Mouse (Mus musculus) left cerebral cortex, adult 2 months (tissue): ENCODE measurements at regions not wholly inside any gene's neighbourhood (a gene's known extent, or its start where the extent isn't known, plus 50 kb on each side); places are given as distances from the start of the nearest gene placed in this dataset.

Experiments used
- DNase-seq, 2 experiments: peaks; one replicate each; pipeline ENCODE4 v3.0.0; 2021 to 2022; ENCODE audit warnings: low spot score in 2 of 2, mixed read lengths in 1 of 2; ENCODE audit errors: extremely low spot score in 1 of 2
- H3K27ac ChIP-seq: fragments of 200-600 bp; 2 replicates; pipeline ENCODE4 v1.8.1; 2022
- H3K4me3 ChIP-seq: fragments of 200-600 bp; 2 replicates; pipeline ENCODE4 v1.8.1; 2022
- CTCF ChIP-seq: fragments of 200-600 bp; IDR thresholded peaks from 2 replicates; pipeline ENCODE4 v1.8.1; 2022; ENCODE audit warnings: antibody characterized with exemption, mild to moderate bottlenecking, moderate library complexity
- intact Hi-C: fragments of 180-260 bp; cut with DNase I; formaldehyde crosslinking; loops from one replicate; pipeline ENCODE4 v1.15.1; 2025

DNA sequence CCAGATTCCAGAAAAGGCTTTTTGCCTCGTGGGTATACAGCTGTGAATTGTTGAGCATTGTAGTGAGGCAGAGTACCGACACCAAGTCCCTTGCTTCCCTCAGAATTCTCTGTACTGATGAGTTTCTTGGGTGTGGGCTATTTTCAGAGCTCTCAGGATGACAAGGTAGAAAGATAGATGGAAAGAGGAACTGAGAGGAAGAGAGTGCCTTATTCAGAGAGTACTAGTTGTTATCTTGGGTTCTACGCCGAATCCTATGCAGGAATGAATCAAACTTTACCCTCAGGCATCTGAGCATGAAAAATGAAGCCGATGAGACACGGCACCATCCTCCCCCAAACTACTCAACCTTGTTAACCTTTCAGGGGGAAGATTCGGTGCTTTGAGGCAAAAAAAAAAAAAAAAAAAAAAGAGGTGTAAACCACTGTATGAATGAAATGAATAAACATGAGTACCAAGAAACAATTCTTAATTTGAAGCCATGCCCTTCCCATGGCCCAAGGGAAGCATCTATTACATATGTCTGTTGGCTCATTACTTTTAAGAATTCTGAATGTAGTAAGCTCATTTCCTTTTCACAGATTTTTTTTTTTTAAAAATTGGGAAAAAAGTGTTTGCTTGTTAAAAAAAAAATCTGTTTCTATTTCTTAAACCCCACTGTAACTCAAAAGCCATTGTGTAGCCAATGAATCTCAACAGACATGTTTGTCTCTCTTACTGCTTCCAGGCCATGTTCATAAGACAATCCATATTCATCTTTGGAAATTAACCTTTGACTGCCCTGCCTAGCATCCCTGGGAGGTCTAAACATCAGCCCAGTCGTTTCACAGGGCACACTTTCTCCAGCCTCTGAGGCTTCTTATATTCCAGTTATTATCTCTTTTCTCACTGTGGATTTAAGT is 1435.8 kb upstream of the A1bg start:
- TF ChIP-seq CTCF, result no peak
- DNase-seq, result no peak
- intact Hi-C loops, result no loop called here
- H3K4me3 ChIP-seq, result no peak overlapping the region
- no peak overlapping the region for H3K27ac ChIP-seq

DNA sequence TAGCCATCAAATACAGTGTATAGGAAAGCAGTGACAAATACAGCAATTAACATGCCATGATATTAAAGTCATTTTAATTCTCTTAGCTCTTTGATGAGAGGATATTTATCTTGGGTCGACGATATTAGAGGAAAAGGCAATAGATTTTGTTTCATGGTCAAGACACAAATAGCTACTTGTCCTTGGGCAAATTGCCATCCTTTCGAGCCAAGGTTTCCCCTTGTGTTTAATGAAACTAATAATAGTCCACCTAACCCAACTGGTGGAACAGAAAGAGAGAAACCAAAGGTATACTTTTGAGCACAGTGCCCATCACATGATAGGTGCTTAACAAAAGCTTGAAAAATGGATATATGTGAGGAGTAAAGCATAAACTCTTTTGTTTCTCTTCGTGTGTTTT is 1431.0 kb upstream of the A1bg start:
- intact Hi-C loops, result no loop called here
- Histone ChIP-seq H3K4me3 (no peak overlapping the region), H3K27ac (no peak overlapping the region)
- no peak for TF ChIP-seq CTCF
- DNase-seq, result no peak

DNA sequence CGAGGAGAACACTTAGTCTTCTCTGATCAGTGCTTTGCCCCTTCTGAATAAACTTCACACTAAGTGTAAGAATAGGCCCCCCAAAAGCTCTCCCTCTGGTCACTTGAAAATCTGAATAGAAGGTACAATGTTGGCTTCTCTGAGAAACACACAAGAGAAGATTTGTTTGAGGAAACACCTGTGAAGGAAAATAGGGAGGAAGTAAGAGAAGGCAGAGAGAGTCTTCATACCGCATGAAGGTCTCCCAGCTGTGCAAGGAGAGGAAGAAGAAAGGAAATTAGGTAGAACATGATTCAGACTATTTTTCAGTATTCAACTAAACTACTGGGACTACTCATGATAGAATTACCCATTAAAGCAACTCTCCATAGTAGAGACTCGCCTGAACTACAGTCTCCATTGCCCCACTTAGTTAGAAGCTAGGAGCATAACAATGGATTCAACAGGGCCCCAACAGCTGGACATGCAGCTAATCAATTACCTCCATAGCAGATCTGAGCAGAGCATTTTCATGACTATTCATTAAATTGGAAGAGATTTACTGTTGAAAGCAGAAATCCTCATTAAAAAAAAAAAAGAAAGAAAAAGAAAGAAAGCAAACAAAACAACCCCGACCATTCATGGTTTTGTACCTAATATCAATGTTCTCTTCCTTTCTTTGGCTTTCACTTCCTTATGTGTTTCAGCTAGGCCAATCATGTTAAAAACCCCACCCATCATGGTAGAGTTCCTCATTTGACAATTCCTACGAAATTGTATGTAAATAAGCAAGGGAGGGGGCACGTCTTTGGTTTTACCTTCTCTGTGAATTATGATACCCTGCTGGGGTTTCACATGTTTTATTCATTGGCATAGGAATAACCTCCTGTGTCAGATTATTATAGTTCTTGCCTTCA is 1428.3 kb upstream of the A1bg start:
- H3K4me3 ChIP-seq, result no peak overlapping the region
- no peak for DNase-seq
- TF ChIP-seq CTCF, result no peak
- intact Hi-C loops, result no loop called here
- H3K27ac ChIP-seq, result no peak overlapping the region

DNA sequence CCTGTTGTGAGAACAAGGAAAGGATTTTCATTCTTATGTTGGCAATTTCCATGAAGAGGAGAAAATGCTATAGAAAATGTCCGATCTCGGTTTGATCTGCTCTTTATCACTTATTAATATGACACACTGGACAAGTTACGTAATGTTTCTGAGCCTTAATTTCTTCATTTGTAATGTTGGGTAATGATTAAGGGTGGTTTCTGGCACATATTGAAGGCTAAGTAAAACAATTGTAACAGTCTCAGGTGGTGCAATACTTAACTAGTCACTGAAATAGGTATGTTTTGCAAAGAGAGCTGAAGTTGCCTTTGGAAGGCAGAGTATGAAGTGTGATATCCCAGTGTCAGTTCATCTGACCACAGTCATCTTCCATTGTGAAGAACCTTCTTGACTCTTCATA is 1427.2 kb upstream of the A1bg start:
- no peak overlapping the region for H3K27ac ChIP-seq
- no peak for DNase-seq
- H3K4me3 ChIP-seq, result no peak overlapping the region
- intact Hi-C loops, result no loop called here
- no peak for TF ChIP-seq CTCF

DNA sequence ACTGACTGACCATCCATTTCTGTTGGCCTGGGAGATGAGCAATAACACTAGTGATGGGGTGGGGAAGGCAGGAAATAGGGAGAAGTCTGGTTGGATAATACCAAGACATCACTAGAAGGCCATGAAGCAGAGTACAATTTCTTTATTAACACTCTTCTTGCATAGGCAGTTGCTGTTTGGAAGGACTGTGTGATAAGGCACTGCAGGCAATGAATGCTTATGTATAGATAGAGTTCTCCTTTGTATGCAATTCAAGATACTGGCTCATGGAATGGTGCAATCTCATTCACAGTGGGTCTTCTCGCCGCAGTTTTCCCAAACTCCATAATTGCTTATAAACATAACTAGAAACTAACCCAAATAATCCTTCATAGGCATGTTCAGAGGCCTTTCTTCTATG is 1426.1 kb upstream of the A1bg start:
- no peak overlapping the region for H3K27ac ChIP-seq
- no peak for DNase-seq
- H3K4me3 ChIP-seq, result no peak overlapping the region
- TF ChIP-seq CTCF, result no peak
- intact Hi-C loops, result no loop called here

DNA sequence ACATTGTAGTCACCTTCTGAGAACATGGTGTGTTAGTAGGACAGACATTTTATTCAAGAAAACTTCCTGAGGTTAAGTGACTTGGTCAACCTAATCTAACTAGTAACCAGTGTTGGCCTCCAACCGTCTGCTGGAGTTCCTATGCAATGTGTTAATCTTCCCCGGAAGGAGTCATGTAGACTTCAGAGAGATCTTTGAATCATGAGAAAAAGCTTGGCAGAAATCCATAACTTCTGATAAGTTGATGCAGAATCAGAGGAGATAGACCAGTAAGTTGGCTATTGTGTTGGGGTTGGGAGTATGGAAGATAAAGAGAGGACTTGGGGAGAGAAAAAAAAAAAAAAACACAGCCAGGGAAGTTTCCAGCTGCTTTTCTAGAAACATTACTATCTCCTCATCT is 1424.9 kb upstream of the A1bg start:
- no peak for TF ChIP-seq CTCF
- DNase-seq, result no peak
- no peak overlapping the region for H3K4me3 ChIP-seq
- intact Hi-C loops, result no loop called here
- no peak overlapping the region for H3K27ac ChIP-seq

DNA sequence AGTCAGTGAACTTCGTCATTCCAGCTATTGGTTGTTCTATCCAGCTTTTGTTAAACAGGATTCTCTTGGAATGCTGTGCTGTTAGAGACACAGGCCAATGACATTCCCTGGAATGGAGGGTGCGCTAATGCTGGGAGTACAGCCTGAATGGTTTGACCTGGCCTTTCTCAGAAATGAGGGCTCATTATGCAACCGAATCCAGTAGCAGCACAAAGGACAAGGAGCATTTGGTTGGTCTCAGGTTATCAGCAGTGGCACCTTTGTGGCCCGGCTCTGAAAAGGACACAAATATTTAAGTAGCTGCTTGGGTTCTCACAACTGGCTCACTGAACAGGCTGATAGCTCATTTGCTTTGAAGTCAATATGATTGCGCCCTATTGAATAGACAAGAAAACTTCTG is 1423.1 kb upstream of the A1bg start:
- Histone ChIP-seq H3K4me3 (no peak overlapping the region), H3K27ac (no peak overlapping the region)
- no peak for DNase-seq
- intact Hi-C loops, result no loop called here
- TF ChIP-seq CTCF, result no peak

GRCm38 (mm10) chr15:62336454-62337284 is 1413.9 kb upstream of the A1bg start:
- no peak for TF ChIP-seq CTCF
- Histone ChIP-seq H3K27ac (no peak overlapping the region), H3K4me3 (no peak overlapping the region)
- DNase-seq, result no peak
- intact Hi-C loops, result no loop called here

DNA sequence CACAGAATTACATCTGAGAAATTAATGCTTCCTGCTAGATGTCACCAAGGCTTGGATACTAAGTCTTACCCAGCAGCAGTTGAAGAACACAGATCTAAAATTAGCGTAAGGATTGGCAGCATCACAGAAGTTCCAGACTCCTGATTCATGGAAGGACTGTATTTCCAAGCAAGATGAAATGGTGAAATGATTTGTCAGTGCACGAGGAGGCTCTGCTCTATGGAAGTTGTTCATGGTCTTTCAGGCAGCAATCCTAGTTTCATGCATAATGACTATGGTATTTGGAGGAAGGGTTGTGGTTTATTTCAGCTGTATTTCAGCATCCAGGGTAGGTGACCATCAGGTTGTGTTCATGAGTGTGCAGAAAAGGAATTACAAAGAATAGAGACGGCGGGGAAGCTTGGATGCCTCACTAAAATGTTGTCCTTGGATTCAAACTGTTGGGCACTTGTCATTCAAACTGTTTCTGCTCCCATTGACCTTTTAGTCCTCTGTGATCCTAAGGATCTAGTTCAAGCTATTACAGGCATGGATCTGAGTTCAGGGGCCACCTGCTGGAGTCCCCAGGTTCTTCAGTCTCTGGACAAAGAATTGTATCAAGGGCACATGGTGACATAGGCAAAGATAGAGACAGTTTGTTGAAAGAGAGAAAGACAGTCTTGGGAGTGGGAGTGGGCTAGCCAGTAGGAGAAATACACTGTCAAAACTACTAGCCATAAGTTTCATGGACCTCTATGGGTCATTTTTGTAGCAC is 1411.6 kb upstream of the A1bg start:
- Histone ChIP-seq H3K4me3 (no peak overlapping the region), H3K27ac (no peak overlapping the region)
- TF ChIP-seq CTCF, result no peak; the same call in 1 of the 2 replicates
- intact Hi-C loops, result no loop called here
- DNase-seq, result no peak

GRCm38 (mm10) chr15:62332129-62332528 is 1409.3 kb upstream of the A1bg start:
- DNase-seq, result no peak
- intact Hi-C loops, result no loop called here
- Histone ChIP-seq H3K4me3 (no peak overlapping the region), H3K27ac (no peak overlapping the region)
- TF ChIP-seq CTCF, result no peak
